Mouse (Mus musculus) embryo, embryonic 10 days (tissue): ENCODE results near the gene Ly6g5b.

Experiments
- DNase-seq: peaks from one replicate; pipeline ENCODE4 v3.0.0-alpha.2; 2015; ENCODE audit warnings: low spot score

Ly6g5b gene

DNA sequence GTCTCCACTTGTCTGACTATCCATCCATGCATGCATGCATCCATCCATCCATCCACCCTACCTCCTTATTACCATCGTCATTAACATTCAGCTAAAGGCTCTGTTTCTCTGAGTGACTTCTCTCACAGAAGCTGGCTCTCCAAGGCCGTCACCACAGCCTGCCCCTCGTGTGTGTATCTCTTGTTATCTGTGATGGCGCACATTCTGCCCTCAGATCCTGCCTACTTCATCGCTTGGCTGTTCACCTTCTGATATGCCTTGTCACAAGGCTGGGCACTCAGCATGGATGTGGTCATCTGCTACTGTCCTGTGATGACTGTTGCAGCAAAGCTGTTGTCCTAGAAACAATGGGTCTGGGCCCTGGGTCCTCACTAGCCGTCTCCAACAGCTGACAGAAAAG, 10.5 kb downstream of the Ly6g5b start:
- no peak for DNase-seq

DNA sequence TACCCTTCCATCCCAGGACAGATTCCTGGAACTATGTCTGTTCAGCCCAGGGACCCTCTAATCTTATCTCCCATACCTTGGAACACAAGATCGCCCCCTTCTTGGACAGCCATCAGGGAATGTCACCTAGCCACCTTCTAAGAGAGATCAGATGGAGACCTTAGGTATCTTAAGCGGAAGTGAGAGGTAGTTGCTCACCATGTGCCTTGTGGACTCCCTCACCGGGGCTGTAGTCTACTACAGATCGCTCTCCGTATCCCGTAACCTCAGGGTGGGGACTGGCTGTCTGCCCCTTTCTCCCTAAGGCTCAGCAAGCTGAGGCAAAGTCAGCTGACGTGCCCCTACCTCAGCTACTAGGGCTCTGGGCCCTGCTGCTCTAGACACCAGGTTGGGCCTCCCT, 11.1 kb downstream of the Ly6g5b start:
- no peak for DNase-seq

DNA sequence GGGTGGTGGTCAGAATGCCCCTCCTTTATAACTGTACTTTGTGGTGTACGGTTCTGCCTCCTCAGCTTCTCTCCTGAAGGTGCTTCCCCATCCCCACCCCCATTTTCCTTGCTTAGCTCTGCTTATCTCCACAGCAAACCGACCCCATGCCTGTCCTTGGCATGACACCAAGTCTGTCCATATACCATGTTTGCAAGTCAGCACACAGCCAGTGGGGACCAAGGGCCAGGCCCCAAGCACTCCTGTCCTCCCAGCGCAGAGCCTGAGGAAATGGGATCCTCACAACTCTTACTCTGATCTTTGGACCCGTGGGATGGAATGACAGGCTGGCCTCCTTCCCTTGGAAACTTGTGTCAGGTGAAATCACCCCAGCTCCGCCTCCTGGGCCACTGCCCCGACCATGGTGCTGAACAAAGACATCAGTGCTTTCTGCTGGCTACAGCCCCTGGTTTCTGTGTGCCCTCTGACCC, 12.0 kb downstream of the Ly6g5b start:
- DNase-seq, result no peak

DNA sequence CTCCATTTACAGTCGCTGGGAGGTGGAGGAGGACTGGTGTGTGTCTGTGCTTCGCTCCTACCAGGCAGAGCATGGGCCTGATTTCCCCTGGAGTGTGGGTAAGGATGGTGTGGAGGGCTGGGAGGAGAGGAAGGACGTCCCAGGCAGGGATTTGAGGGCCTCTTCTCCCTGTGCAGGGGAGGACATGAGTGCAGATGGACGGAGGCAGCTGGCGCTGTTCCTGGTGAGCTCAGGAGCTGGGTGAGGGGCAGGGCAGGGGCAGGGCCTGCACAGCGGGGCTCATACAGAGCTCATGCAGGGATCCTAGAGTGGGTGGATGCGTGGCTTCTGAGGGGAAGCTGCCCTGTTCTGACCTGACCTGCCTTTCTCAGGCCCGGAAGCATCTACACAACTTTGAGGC, 12.9 kb downstream of the Ly6g5b start:
- no peak for DNase-seq

DNA sequence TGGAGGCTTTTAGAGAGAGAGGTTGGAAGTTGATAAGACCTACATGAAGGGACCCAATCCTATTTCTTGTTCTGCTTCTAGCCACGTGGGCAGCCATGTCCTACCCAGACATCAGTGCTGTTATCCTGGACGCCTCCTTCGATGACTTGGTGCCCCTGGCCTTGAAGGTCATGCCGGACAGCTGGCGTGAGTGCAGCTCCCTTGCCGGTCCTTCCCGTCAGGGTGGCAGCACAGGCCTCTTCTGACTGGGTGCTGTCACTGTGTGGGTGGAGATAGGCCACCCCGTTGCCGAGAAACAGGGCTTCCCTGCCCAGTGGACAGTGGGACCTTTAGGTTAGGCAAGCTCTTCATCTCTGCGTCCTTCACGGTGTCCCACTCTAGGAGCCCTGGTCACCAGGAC, 14.1 kb downstream of the Ly6g5b start:
- DNase-seq, result no peak

DNA sequence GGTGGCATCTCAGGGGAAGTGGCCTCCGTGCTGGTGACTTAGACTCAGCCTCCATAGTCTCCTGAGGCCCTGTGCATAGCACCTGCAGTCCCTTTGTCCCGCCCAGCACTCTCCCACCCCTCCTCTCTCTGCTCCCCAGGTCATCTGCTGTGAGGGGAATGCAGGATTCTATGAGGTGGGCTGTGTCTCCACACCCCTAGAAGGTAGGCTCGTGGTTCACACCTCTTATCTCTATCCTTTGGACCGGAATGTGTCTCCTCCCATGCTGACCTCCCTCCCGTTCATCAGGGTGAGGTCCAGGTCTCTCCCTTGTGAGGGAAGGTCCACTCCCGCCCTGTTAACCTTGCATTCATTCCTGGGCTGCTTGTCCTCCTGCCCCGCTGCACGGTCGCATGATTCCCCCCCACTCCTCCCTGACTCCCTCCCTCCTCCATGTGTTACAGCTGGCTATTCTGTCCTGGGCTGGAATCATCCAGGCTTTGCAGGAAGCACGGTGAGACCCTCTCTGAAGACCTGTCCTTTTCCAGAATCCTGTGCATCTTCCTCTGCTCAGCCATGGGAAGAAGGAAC, 14.9 kb downstream of the Ly6g5b start:
- DNase-seq, result no peak

DNA sequence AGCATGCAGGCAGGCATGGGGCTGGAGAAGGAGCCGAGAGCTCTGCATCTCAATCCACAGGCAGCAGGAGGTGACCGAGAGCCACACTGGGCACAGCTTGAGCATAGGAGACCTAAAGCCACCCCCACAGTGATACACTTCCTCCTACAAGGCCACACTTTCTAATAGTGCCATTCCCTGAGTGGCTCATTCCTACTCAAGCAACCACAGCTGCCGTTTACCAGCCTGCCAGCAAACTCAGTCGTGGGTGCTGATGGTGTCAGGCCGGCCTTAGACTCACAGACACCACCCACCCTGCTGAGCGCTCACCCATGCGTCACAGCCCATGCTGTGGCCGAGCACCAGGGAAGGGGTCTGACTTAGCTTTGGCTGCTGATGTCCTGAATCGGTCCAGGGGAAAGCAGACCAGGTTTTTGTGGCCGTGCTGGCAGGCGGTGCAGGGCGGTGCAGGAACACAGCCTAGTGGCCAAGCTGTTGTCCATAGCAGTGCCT, 18.0 kb downstream of the Ly6g5b start:
- no peak for DNase-seq

DNA sequence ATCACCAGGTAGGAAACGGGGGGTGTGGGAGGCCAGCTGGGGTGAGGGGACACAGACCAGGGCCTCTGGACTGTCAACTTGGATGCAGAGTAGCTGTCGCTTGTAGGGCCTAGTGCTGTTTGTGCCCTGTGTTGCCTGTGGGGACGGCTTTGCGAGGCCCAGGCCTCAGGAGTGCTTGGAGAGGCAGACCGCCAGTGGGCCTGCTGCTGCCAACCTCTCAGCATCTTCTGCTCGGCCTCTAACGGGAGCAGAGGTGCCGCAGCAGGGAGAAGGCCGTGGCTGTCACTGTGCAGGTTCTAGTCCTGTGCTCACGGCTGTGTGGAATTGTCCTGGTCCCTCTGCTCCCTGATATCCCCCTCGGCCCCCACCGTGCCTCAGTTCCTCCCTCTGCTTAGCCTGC, 18.6 kb downstream of the Ly6g5b start:
- no peak for DNase-seq

DNA sequence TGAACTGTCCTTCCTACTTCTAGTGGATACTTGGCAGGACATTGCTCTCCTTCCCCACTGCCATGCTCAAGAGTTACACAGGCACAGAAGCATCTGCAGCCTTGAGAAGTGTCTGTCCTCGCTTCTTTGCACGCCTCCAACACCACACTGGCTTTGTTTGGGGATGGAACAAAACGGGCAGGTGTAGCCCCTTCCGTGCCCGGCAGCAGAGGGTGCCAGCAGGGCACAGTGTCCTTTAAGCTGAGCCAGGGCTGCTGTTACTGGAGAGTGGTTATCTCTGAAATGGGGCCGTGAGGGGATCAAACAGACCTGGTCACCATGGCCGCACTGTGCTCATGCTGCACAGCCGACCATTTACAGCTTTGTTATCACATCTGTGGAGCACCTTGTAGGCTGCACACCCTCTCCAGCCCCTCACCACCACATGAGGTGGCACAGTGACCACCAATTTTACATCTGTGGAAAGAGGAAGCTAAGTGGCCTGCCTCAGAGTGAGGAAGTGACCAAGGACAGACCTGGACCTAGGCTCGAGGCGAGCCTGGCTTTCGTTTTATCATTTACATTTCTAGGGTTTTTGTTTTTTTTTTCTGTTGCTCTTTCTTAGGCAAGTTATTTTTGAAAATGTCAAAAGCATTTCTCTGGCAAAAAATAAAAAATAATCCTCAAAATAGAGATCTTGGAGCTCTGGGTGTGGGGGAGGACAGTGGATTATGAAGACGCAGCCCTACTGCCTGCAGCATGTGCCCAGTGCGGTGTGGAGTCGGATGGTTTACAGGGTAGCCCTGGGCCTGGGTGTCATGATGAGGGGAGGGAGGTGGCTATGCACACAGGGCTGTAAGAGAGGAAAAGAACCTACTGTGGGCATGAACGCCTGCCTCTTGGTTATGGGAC, 20.5 kb downstream of the Ly6g5b start:
- no peak for DNase-seq

DNA sequence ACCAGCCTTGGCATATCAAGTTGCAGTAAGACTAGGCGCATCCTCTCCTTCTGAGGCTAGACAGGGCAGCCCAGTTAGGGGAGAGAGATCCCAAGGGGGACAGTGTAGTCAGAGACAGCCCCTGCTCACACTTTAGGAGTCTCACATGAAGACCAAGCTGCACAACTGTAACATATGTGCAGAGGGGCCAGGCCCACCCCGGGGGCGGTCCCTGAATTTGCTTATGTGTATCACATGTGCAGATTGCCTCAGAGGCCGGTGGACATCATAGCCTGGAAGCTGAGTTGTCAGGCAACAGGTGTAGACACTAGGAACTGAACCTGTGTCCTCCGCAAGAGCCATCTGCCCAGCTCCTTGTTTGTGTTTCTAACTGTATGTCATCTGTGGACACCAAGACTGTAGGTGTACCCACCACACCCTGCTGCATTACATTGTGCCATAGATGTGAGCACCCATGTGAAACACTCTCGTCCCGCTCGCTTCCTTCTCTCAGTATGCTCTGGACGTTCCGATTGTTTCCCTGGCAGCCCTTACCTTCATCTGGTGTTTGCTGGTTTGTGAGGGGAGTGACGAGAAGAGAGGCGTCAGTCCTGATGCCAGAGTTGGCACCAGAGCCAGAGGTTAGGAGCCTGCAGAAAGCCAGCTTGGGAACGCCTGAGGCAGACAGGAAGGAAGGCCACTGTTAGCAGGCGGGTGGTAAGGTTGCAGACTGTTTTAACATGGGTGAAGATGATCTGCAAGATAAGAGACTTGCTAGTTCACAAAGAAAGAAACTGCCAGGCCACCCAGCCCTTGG, 22.6 kb downstream of the Ly6g5b start:
- DNase-seq, result no peak

DNA sequence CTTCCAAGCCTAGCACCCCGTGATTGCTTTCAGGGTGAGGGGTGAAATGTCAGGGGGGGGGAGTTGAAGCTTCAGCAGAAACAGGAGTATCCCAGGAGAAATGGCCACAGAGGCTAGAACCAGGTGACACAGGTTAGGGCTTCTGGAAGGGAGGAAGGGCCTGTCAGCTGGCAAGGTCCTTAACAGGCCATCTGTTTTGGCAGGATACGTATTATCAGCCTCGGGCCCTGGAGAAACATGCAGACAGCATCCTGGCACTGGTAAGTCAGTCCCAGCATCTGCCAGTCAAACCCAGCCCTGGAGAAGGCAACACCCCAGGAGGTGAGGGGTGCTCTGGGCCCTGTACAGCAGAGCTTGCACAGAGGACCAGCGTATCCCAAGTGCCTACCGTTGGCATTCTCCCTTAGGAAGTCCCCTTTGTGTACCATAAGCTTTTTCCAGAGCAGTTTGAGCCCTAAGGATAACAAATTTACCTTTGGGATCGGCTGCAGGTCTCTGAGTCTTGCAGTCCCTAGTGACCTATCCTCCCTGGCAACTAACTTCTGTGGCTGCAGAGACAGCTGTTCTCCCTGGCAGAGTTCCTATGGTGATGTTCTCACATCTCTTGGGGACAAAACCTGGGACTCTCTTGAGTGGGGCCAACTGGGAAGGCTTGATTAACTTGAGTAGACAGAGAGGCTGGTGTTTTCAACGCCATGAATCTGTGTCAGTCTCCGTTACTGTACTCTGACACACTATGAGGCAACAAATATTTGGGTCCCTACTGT, 24.9 kb downstream of the Ly6g5b start:
- no peak for DNase-seq

DNA sequence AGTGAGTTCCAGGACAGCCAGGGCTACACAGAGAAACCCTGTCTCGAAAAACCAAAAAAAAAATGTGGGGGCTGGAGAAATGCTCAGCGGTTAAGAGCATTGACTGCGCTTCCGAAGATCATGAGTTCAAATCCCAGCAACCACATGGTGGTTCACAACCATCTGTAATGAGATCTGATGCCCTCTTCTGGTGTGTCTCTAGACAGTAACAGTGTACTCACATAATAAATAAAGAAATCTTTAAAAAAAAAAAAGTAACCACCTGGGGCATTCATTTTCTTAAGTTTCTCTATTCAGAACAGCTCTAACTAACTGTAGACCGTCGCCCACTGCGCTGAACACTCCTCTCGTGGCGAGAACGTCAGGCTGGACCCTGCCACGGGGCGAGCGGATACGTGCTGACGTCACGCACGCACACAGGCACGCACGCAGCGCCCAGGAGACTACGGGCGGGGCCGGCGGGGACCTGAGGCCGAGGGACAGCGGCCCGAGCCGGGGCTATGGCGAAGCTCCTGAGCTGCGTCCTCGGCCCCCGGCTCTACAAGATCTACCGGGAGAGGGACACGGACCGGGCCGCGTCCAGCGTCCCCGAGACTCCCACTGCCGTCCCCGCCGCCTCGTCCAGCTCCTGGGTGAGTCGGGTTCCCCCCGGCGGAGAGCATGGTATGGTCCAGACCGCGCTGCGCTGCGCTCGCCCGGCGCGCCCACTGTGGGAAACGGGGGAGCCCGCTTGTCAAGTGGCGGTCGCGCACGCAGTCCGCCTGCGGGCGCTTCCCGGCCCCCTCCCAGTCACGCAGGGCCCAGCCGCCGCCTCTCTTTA, 26.2 kb downstream of the Ly6g5b start, which contains the start of gene Abhd16a:
Gene Abhd16a (plus strand): TSS at position 439 of the 820 bp plus-strand sequence.
- peak; percentile 98 for DNase-seq

DNA sequence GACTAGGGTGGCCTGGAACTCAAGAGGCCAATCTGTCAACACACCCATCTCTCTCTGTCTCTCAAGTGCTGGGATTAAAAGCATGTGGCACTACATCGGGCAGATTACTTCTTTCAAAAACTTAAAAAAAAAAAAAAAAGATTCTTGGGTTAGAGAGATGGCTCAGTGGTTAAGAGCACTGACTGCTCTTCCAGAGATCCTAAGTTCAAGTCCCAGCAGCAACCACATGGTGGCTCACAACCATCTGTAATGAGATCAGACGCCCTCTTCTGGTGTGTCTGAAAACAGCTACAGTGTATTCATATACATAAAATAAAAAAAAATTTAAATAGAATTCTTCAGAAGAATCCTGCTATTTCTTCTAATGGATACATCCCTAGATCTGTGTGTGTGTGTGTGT, 27.1 kb downstream of the Ly6g5b start:
- DNase-seq, result no peak

DNA sequence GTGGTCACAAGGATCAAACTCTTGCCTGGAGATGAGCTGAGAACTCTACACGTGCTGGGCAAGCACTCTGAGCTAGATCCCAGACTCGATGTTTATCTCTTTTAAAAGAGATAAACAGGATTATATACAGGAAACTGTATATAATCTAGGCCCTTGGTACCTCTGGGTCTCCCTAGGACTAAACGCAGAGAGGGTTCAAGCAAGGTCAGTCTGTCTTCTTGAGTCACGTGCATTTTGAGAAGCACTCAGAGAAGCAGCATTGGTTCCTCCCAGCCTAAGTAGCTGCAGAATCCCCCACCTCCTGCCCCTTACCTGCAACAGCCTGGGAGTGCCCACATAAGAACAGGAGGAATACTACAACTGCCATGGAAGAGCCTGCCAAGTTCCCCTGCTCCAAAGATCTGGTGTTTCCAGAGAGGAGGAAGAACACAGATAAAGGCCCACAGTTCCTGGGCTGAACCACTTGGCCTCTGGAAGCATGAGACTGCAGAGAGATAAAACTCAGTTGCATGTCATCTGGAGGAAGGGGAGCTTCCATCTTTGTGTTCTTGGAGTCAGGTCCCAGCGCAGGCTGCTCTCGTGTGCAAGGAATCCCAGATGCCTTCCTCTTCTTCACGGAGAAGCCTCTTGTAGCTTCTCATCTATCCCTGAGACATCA, 29.9 kb downstream of the Ly6g5b start, which contains the start of gene Ly6g6f:
Gene Ly6g6f (minus strand): TSS at position 403 of the 658 bp plus-strand sequence.
- no peak for DNase-seq

DNA sequence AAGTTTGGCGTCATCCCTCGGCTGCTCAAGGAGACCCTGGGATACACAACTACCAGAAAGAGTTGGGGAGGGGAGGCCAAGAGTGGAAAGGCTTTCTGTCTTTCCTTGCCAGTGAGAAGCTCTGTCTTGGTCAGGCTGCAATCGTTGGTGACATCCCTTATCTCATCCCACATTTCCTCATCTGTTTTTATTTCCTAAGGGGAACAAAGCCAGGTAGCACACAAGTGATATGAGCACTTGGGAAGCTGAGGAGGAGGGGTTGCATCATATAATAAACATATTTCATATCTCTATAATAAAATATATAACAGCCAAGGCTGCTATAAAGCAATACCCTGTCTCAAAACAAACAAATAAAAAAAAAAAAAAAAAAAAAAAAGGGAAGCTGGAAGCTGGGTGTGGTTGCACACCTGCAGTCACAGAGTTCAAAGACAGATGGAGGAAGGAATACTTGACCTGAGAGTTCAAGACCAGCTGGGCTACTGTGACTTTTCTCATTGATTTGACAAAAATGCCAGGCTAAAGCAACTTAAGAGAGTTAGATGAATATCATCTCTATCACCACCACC, 31.2 kb downstream of the Ly6g5b start:
- no peak for DNase-seq

DNA sequence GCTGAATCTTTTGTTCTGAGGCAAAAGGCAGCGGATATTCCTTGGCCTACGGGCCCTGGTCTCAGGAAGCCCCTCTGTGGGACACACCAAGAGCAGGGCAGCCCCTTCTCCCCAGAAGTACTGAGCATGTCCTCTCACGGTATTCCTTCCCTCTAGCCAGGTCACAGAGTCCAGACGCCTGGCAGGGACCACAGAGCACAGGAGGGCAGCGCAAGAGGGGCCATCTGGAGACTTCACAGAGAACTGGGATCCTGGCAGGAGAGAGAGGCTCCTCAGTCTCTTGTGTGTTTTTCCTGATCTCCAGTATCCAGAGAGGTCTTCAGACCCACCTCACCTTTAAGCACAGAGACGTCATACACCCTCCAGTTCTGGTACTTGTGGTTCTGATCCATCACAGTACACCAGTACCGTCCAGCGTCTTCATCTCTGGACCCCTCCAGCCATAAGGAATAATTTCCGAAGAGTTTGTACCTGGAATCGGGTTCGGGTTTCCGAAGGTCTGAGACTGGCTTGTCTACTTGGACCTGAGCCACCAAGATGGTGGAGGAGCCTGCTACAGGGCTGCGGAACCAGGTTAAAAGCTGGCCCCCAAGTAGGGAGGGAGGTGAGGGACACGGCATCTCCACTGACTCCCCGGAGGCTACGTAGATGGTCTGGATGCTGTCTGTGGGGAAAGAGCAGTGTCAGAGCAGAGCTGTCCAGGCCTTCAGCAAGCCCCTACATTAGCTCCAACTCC, 32.2 kb downstream of the Ly6g5b start:
- DNase-seq, result no peak

DNA sequence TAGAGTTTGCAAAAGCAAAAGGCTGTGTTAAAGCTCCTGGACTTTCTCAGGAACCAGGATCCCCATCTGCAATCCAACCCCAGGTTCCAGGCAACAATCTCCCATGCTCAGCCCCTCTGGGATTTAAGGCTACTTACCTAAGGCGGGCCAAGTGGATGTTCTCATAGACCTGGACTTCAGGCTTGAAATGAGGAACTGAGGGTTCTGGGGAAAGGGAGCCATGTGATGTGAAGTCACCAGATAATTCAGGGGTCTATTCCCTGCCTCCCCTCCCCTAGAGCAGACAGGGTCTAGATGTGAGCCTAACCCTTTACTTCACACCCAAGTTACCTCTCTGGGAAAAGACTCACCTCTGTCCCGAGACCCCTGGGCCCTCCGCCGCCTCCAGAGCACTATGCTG, 34.5 kb downstream of the Ly6g5b start:
- DNase-seq, result no peak

DNA sequence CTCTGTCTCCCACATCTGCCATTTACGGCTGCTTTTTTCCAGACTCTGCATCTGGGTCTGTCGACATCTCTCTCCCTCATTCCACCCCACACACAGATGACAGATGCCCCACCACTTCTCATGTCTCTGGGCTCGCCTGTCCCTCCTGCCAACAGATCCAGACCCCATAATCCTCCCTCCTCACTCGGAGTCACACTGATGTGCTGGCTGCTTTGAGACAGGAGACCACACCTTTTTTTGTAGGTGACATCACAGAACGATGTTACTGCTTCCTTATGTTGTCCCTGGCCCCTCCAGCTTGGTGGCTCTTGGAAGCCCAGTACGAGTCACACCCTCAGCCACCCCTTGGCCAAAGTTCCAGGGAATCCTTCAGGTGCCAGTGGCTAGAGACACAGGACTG, 35.0 kb downstream of the Ly6g5b start:
- DNase-seq, result no peak

DNA sequence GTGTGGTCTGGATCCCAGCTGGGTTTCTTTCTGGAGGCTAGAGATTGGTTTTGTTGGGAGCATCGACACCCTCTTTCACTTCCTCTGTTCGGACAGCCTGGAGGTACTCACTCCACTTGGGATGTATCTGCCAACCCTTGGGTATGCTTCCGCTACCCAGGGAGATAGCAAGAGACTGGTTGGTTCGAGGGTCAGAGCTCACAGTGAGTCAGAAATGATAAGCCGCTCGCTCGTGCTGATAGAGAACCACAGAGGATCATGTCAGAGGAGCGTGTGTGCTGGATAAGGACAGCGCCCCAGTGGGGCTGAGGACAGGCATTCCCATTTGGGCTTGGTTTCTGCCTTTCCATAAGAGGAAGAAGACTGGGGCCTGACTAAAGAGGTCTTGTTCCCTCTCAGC, 35.5 kb downstream of the Ly6g5b start:
- DNase-seq, result no peak
